Mouse (Mus musculus) layer of hippocampus, postnatal 25 days (tissue): ENCODE measurements around the gene Cables2. TPM values are rescaled to one million over a fixed set of nuclear protein-coding genes. Genes with fewer than 3 reads are reported as not detected.
"Not testable (repeated sequence)": the region's sequence is repeated elsewhere in the genome, so short reads cannot be mapped to it uniquely, and the experiment has no call there.

Experiments used
- DNase-seq, 2 experiments: peaks; one replicate each; pipeline ENCODE4 v3.0.0; 2022; ENCODE audit warnings: mixed read lengths in 2 of 2, low spot score in 1 of 2; ENCODE audit errors: extremely low spot score in 1 of 2
- total RNA-seq, 2 experiments: library from RNA; stranded (reverse); gene quantifications; 2 replicates each; pipeline ENCODE4 v1.2.3; 2021

The Cables2 gene
- total RNA-seq, 2 experiments from 2014 or later: 32.3 to 38.2 TPM

- DNase-seq: no peak
Measured at GRCm38 (mm10) chr2:180288966-180289365, 15.7 kb upstream of the Cables2 start.

- DNase-seq: no peak
Measured at GRCm38 (mm10) chr2:180279321-180279720, 6.0 kb upstream of the Cables2 start.

- no peak for DNase-seq
Measured at GRCm38 (mm10) chr2:180277773-180278320, 4.6 kb upstream of the Cables2 start.

DNA sequence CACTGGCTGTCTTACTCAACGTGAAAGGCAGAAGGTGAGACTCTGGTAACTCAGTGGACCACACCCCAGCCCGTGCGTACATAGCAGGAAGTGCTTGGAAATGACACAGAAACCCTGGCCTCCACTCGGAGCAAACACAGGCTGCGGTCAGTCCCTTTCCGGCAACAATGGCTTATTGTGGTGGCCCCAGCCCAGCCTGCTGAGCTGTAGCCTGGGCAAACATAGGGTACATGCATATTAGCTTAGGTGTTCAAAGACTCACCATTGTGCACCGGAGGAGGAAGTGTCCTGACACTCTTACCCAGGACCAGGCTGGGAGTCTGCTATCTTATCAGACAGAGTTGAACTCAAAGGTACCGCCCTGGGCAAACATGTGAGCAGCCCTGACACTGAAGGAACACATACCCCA is 3.6 kb upstream of the Cables2 start:
- no peak for DNase-seq

DNA sequence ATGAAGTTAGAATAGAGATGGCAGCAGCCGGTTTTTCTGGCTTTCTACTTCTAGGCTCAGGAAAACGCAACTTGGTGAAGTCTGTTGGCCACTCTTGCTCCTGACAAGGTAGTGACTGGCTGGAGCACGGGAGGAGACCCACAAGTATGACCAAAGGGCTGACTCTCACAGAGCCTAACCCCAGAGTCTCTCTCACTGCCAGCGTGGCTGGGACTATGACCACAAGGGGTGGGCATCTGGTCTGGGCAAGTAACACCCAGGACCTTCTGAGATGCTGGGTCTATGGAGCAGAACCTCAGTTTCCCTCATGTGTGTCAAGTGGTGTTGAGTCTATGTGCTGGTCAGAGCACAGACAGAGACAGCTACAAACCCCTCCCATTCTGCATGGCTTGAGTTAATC is 3.1 kb upstream of the Cables2 start:
- DNase-seq: no peak

- DNase-seq: peak; percentile 75 to 90
Measured at GRCm38 (mm10) chr2:180275836-180276235, 2.5 kb upstream of the Cables2 start.

- no peak for DNase-seq
Measured at GRCm38 (mm10) chr2:180274523-180274922, 1.2 kb upstream of the Cables2 start.

DNA sequence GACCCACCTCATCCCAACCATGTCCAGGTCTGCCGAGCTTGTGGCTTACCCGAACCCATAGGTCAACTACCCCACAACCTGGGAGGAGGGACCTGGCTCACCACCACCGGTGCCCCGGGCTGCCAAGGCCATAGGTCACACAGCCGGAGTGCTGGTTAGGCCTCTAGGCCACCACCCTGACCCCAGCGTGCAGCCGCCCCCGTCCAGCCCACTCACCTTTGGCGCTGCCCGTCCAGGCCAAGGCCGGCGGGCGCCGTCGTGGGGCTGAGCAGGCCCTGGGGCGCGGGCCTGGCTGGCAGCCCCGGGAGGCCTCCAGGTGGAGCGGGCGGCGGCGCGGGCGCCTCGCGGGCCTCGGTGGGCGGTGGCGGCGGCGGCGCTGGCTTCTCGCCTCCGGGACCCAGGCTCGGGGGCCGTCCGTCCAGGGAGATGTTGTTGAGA is 393 bp downstream of the Cables2 start:
- DNase-seq: peak in 1 of 2 experiments; percentile 27

DNA sequence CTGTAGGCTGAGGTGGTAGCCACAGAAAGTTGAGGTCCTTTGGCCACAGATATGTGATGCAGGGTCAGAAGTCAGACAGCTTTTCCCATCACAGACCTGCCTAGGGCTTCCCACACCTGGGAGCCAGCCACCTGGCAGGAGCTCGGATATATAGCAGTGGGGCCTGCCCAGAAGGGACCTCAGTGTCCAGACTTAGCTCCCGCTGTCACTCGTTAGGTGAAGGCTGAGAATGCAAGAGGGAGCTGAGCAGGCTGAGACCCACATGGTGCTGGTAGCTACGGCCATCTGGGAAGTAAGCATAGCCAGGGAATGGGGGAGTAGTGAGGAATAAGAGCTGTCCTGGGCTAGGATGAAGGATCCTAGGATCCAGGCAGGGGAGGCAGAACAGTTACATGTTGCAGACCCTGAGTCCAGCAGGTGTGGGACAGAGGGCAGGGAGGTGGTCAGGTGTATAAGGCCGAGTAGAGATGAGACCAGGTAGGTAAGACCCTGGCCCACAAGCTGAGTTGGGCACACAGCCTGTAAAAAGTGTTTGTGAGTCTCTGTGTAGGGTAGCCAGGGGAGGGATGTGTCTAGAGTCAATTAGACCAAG is 1.4 kb downstream of the Cables2 start:
- no peak for DNase-seq

DNA sequence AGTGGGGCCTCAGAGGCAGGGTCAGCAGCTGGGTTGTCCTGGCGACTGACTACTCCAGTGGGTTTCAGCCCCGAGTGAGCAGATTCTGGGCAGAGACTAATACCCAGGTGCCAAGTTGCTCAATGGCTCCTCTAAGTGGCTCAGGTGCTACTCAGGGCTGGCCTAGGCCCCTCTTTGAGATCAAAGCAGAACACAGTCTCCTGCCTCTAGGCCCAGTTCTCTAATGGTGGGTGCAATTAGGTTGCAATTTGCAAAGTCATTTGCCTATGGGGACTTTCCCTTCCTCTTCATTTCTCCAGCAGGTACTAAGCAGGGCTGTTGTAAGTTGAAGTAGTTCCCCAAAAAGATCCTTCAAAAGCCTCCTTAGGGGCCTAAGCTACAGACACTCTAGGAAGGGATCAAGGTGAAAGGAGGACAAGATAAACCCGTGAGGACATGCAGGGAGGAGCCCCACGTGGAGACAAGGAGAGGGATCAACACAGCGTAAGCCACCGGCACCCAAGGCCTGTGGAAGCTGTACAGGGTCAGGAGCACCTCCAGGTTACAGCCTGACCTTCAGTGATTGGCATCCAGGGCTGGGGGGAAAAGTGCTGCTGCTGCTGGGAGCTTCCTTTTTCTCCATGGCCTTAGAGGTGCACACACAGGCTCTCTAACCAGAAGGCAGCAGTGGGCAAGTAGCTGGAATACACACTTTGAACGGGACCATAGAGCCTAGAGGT is 2.6 kb downstream of the Cables2 start:
- no peak for DNase-seq

- DNase-seq: no peak
Measured at GRCm38 (mm10) chr2:180269329-180269728, 4.0 kb downstream of the Cables2 start.

- no peak for DNase-seq
Measured at GRCm38 (mm10) chr2:180267955-180268354, 5.3 kb downstream of the Cables2 start.

DNA sequence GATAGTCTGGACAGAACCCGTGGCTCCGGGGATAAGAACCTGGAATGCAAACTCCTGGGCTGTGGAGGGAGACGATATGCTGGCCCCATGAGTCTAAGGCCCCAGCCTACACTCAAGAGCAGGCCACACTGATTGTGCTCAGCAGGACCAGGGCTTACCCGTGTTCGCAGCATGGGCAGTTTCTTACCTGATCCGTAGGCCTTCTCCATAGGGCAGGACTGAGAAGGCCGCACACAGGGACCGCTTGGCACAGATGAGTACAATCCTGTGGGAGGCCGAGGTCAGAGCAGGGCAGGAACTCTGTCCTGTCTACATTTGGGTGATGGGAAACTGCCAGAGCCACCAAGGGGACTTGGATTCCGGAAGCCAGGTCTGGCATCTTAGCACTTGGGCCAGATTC is 10.4 kb downstream of the Cables2 start:
- no peak for DNase-seq

DNA sequence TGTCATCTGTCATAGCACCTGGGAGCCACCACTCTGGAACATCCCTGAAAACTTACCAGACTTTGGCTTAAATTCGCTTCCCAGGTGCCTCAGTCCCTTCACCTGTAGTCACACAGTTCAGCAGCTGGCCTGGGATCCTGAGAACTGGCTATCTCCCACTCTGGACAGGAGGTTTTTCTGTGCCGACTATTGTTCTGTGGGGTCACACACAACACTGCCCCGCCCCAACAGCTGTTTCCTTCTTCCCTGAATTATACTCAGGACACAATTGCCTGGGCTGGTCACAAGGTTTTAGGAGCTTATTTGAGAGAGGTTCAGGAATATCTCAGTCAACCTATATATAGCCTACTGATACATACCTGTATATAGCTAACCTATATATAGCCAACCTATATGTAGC is 10.9 kb downstream of the Cables2 start:
- no peak for DNase-seq

DNA sequence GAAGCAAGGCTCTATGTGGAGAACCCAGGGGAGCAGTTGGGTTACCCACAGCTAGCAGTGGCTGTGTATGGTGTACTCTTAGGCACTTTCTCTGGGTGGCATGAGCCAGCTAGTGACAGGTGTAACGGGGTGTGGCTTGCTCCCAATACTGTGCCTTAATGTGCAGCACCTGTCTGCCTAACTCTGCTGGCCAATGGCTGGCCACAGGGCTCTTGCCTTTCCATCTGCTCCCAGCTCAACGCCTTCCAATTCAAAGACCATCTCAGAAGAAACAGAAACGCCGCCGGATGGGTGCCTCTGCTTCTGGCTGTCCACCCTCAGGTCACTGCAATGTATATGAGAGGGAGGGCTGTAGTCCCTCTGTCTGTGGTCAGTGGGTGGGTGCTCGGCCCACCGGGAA is 11.4 kb downstream of the Cables2 start:
- DNase-seq: no peak

DNA sequence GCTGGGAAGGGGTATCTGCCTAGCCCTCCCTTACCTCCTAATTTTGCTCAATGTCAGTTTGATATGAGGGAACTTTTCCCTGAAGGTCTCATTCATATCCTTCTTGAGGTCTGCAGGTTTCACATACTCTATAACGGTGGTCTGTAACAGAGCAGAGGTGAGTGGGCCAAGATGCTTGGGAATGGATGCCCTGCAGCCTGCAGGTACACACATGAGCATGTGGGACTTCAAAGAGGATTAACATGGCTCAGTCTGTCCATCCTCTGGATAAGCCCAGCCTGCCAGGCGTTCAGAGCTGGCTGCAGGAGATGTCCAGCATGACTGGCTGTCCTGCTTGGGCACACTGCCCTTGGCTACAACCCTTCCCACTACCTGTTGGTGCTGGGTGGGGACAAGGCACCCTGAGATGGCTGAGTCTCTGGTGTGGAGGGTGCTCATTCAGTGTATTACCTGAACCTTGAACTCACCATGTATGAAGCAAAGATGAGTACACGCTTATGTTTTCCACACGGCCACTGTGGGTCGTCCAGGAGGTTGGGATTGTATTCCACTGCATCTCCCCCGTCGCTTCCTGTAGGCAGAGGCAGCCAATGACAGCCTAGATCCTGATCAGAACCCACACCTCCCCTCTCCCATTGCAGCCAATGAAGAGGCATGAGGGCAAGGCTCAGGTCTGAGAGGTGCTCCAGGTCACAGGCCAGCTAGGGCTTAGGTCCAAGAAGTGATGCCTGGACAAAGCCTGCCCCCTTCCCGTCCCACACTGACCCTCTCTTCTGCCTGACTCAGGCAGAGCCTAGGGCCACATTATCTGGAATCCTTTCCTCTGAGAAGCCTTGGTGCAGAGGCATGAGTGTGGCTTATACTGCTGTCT is 12.5 kb downstream of the Cables2 start:
- no peak for DNase-seq

GRCm38 (mm10) chr2:180259826-180260609 is 13.3 kb downstream of the Cables2 start:
- not testable (repeated sequence) for DNase-seq

- not testable (repeated sequence) for DNase-seq
Measured at GRCm38 (mm10) chr2:180258951-180259484, 14.3 kb downstream of the Cables2 start.

GRCm38 (mm10) chr2:180257963-180258865 is 15.1 kb downstream of the Cables2 start:
- no peak for DNase-seq
